Comparison of ENCODE assay signal across 8 mouse cellular contexts in the genomic region with DNA sequence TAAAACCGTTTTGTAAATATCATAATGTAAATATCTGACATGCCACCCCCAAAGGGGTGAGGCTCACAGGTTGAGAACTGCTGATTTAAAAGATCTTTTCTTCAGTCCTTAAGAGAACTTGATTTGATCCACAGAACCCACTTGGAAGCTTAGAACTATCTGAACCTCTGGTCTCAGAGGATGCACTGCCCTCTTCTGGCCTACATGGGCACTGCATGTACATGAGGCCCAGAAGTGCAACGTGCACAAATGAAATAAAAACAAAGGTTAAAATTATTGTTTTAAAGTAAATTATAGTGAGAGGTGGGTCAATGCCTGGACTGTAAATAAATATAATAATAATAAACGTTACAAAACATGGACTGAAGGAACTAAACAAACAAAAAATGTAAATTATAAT.
DNase-seq lines count a peak whose midpoint lies in the region; ATAC-seq and TF ChIP-seq lines count a peak whose summit lies in the region.

No protein-coding gene starts in this region.

- peak; percentile 71 for TF ChIP-seq CTCF in kidney, adult 2 months (conservative IDR thresholded peaks at IDR 0.05; ENCODE audit: insufficient read depth, insufficient read length, low read depth, low read length)
- peak; percentile 60 for TF ChIP-seq CTCF in G1E (IDR thresholded peaks at IDR 0.05; ENCODE audit: low read depth, low read length)

- H3K27ac ChIP-seq in kidney, adult 2 months (ENCODE audit: insufficient read depth, low read depth, low read length) = no peak overlapping the region
- no peak overlapping the region for H3K27ac ChIP-seq in kidney, embryonic 15.5 days

- H3K9me3 ChIP-seq in kidney, embryonic 15.5 days (replicated peaks) = no peaks in the 10 kb centered on the region
- no peaks in the 10 kb centered on the region for H3K9me3 ChIP-seq in G1E (replicated peaks)

- H3K27me3 ChIP-seq in kidney, adult 2 months (replicated peaks; ENCODE audit: control insufficient read depth, insufficient read depth, low read length) = no peaks in the 10 kb centered on the region
- no peaks in the 10 kb centered on the region for H3K27me3 ChIP-seq in kidney, embryonic 15.5 days
- no peaks in the 10 kb centered on the region for H3K27me3 ChIP-seq in G1E (ENCODE audit: insufficient read depth, low read length)

- no peaks in the 10 kb centered on the region for H3K4me1 ChIP-seq in kidney, adult 2 months (ENCODE audit: control insufficient read depth, insufficient read depth, low read length)
- H3K4me1 ChIP-seq in kidney, embryonic 15.5 days = no peaks in the 10 kb centered on the region
- H3K4me1 ChIP-seq in G1E (ENCODE audit: insufficient read depth, low read depth, low read length) = no peaks in the 10 kb centered on the region

- H3K9ac ChIP-seq in kidney, embryonic 15.5 days = no peak overlapping the region

- TF ChIP-seq POLR2A in kidney, adult 2 months (IDR thresholded peaks at IDR 0.05; ENCODE audit: low read depth, low read length) = no peak

- no peak for ATAC-seq in kidney, embryonic 15.5 days (replicated peaks; ENCODE audit: low FRiP score)
- ATAC-seq in G1E (ENCODE audit: extremely low read depth, insufficient number of reproducible peaks, low FRiP score, poor library complexity, severe bottlenecking) = no peak

- 58% methylated on average over 3 of the region's 3 CpGs for WGBS in kidney, adult 2 months
- 54% methylated on average over 3 of the region's 3 CpGs for WGBS in kidney, embryonic 15.5 days

- H3K36me3 ChIP-seq in kidney, adult 2 months (ENCODE audit: control insufficient read depth, insufficient read depth, low read length) = no peaks in the 10 kb centered on the region
- H3K36me3 ChIP-seq in kidney, embryonic 15.5 days = no peaks in the 10 kb centered on the region
- no peaks in the 10 kb centered on the region for H3K36me3 ChIP-seq in G1E (replicated peaks)

- no peak overlapping the region for H3K4me2 ChIP-seq in kidney, embryonic 15.5 days

- no peak overlapping the region for H3K4me3 ChIP-seq in kidney, adult 2 months (ENCODE audit: insufficient read depth, low read depth, low read length)
- H3K4me3 ChIP-seq in kidney, embryonic 15.5 days (replicated peaks) = no peak overlapping the region
- no peak overlapping the region for H3K4me3 ChIP-seq in G1E (ENCODE audit: low read depth, low read length)

- DNase-seq in kidney, adult 2 months = peak; percentile 36
- no peak for DNase-seq in G1E (ENCODE audit: low spot score)
- DNase-seq in brain, adult 2 months (ENCODE audit: low read depth, low spot score) = peak; percentile 56
- peak; percentile 48 for DNase-seq in heart, postnatal 4 days
- DNase-seq in testis, postnatal 10 days (ENCODE audit: low spot score) = peak; percentile 62
- DNase-seq in layer of hippocampus, adult 11-12 months (ENCODE audit: low spot score) = no peak
- DNase-seq in urinary bladder, adult 2 months (ENCODE audit: low spot score) = no peak

Comparison
In these comparisons a context has a peak if more than half of its experiments do, and no peak if none do; other contexts are left out.
1. DNase-seq: peak in kidney, adult 2 months (single experiment), brain, adult 2 months (single experiment), heart, postnatal 4 days (single experiment) and testis, postnatal 10 days (single experiment); none in G1E (single experiment), layer of hippocampus, adult 11-12 months (single experiment) and urinary bladder, adult 2 months (single experiment).